Mouse (Mus musculus): ENCODE measurements around the gene Pigr.

DNA sequence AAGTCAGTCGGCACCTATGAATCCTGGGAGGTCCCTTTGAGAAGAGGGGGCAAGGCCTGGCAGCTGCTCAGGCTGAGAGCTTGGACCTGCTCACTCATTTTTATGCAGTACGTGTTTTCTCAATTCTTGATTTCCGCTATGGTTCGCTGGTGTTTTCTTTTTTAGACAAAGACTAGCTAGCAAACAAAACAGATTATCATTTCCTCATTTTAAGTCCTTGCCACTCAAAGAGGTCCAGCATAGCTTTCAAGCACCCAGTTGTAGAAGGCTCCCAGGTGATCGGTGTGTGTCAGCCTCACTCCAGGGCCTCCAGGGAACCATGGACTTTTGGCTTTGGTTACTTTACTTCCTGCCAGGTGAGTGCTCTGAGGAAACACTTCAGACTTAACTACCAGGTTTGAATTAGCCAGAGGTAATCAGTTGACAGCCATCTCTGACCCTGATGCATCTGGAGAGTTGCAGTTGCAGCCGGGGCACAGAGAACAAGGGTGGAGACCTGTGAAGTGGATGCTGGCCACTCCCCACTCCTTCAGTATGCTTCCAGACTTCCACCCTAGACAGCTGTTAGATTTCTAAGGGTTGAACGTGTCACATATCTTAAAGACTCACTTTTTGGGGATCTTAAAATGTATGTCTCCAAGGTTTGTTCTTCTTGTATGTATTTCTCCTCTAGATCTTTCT lies 39.2 kb downstream of the Pigr start, which contains the start of gene Fcmr:
- TF ChIP-seq POLR2A (IDR thresholded peaks at IDR 0.05; ENCODE audit: insufficient read depth, low read length) (no peak), CTCF (IDR thresholded peaks at IDR 0.05; ENCODE audit: low read depth, low read length) (no peak)

All from ES-Bruce4 (cell line).